Mouse (Mus musculus) liver, embryonic 14.5 days (tissue): ENCODE results near the gene Slc25a51. TPM values are rescaled to one million over a fixed set of nuclear protein-coding genes. Genes with fewer than 3 reads are reported as not detected.

ENCODE experiments used
- ATAC-seq: fragments of 200-750 bp; cut with Nextera tagmentation; 2 replicates; pipeline ENCODE4 v1.8.0; 2017; ENCODE audit warnings: moderate number of reproducible peaks, mild to moderate bottlenecking, moderate library complexity; ENCODE audit not compliant: insufficient read depth
- DNase-seq, 3 experiments: peaks; one replicate each; pipeline ENCODE4 v3.0.0-alpha.2; 2012 to 2013; ENCODE audit warnings: low read depth in 3 of 3, low spot score in 3 of 3
- H3K27ac ChIP-seq: fragments of 300-500 bp; sonication (generic); 2 replicates; pipeline ENCODE4 v1.5.1; 2014; ENCODE audit warnings: moderate library complexity, mild to moderate bottlenecking, control low read depth, inconsistent platforms
- H3K27me3 ChIP-seq: fragments of 300-500 bp; sonication (generic); 2 replicates; pipeline ENCODE4 v1.6.1; 2014; ENCODE audit warnings: mild to moderate bottlenecking, low read length, moderate library complexity; ENCODE audit not compliant: control insufficient read depth, insufficient read depth
- H3K36me3 ChIP-seq: fragments of 300-500 bp; sonication (generic); replicated peaks from 2 replicates; pipeline ENCODE4 v1.6.1; 2014; ENCODE audit warnings: low read depth; ENCODE audit not compliant: control insufficient read depth, insufficient read depth
- H3K4me1 ChIP-seq, 2 experiments: fragments of 200-500 bp in 1 of 2; fragments of 300-500 bp in 1 of 2; sonication (generic) in 1 of 2; replicated peaks; 2 replicates each; pipeline ENCODE4 v1.6.1; 2012 to 2014; ENCODE audit warnings: antibody characterized with exemption in 1 of 2, inconsistent platforms in 1 of 2, low read length in 1 of 2; ENCODE audit not compliant: control insufficient read depth in 2 of 2, insufficient read depth in 2 of 2
- H3K4me2 ChIP-seq: fragments of 300-500 bp; sonication (generic); 2 replicates; pipeline ENCODE4 v1.6.1; 2014; ENCODE audit warnings: low read depth, mild to moderate bottlenecking, control low read depth, moderate library complexity
- H3K4me3 ChIP-seq, 2 experiments: fragments of 200-500 bp in 1 of 2; fragments of 300-500 bp in 1 of 2; sonication (generic) in 1 of 2; 2 replicates each; pipeline ENCODE4 v1.5.1; 2012 to 2014; ENCODE audit warnings: low read depth in 2 of 2, low read length in 2 of 2, mild to moderate bottlenecking in 2 of 2, control low read depth in 1 of 2, inconsistent platforms in 1 of 2, moderate library complexity in 1 of 2; ENCODE audit not compliant: insufficient read depth in 1 of 2
- H3K9ac ChIP-seq: fragments of 300-500 bp; sonication (generic); replicated peaks from 2 replicates; pipeline ENCODE4 v1.6.1; 2014; ENCODE audit warnings: mild to moderate bottlenecking, control low read depth, moderate library complexity
- H3K9me3 ChIP-seq: fragments of 300-500 bp; sonication (generic); 2 replicates; pipeline ENCODE4 v1.6.1; 2016; ENCODE audit warnings: low read length, mixed read lengths; ENCODE audit not compliant: control insufficient read depth
- CTCF ChIP-seq: IDR thresholded peaks from 2 replicates; pipeline ENCODE4 v1.5.1; 2016; ENCODE audit warnings: antibody characterized with exemption, low read depth, control low read depth
- EP300 ChIP-seq: IDR thresholded peaks from 2 replicates; pipeline ENCODE4 v1.6.1; 2016; ENCODE audit warnings: antibody characterized with exemption, low read depth
- WGBS: fragments of 180-500 bp; shearing (Covaris S2); extraction: QIAGEN DNeasy Blood & Tissue Kit; methylation state at CpG from one replicate; pipeline ENCODE4 v1.1.7; 2014; ENCODE audit not compliant: insufficient replicate concordance; 5-methylcytosine and 5-hydroxymethylcytosine counted together
- polyA plus RNA-seq, 2 experiments: library from polyadenylated mRNA; depleted of rRNA in 1 of 2; stranded (reverse) in 1 of 2; unstranded in 1 of 2; fragments of >200 nt; fragmentation: Nextera tagmentation in 1 of 2; extraction: Ambion mirVana in 1 of 2; gene quantifications; 2 replicates each; pipeline versions ENCODE4 v1.2.1 to v1.2.3; 2012 to 2014

Slc25a51 gene
- polyA plus RNA-seq, 2 experiments = 53.4 to 65.5 TPM

- Histone ChIP-seq H3K4me2 (peak overlapping the region; percentile 98), H3K27ac (peak overlapping the region; percentile 100), H3K4me1 (peaks cover 26 to 38% of the 10 kb centered on the region in 2 experiments), H3K27me3 (peaks cover 10% of the 10 kb centered on the region), H3K9me3 (no peaks in the 10 kb centered on the region), H3K4me3 (peak overlapping the region; percentile 67 to 96), H3K9ac (peak overlapping the region; percentile 100), H3K36me3 (peaks cover 28% of the 10 kb centered on the region)
- ATAC-seq = no peak
- 1% methylated on average over 19 of the region's 19 CpGs for WGBS
- peak in 1 of 3 experiments; percentile 62 for DNase-seq
- TF ChIP-seq CTCF (no peak), EP300 (0 out of 2 replicates have a peak, but pooled peaks have one; percentile 6)
These were observed 747 bp downstream of the Slc25a51 start for GRCm38 (mm10) chr4:45407703-45408334.

GRCm38 (mm10) chr4:45407001-45407702 lies 1.4 kb downstream of the Slc25a51 start:
- H3K4me1 ChIP-seq = peaks cover 33 to 45% of the 10 kb centered on the region in 2 experiments
- H3K9me3 ChIP-seq = no peaks in the 10 kb centered on the region
- peak overlapping the region; percentile 100 for H3K27ac ChIP-seq
- H3K36me3 ChIP-seq = peaks cover 34% of the 10 kb centered on the region
- ATAC-seq (peak; percentile 29), DNase-seq (peak; percentile 75 to 84 (median 80))
- H3K4me3 ChIP-seq = peak overlapping the region; percentile 68 to 96
- TF ChIP-seq EP300 (peak; percentile 86), CTCF (0 out of 2 replicates have a peak, but pooled peaks have one; percentile 14)
- peaks cover 9% of the 10 kb centered on the region for H3K27me3 ChIP-seq
- H3K9ac ChIP-seq = peak overlapping the region; percentile 100
- 13% methylated on average over 5 of the region's 5 CpGs for WGBS
- peak overlapping the region; percentile 98 for H3K4me2 ChIP-seq

- peaks cover 40% of the 10 kb centered on the region for H3K36me3 ChIP-seq
- DNase-seq = no peak
- H3K4me3 ChIP-seq = peak overlapping the region; percentile 64 to 96
- H3K9me3 ChIP-seq = no peaks in the 10 kb centered on the region
- peak overlapping the region; percentile 100 for H3K27ac ChIP-seq
- peaks cover 5% of the 10 kb centered on the region for H3K27me3 ChIP-seq
- TF ChIP-seq CTCF (no peak), EP300 (no peak)
- H3K4me2 ChIP-seq = peak overlapping the region; percentile 98
- ATAC-seq = no peak
- peak overlapping the region; percentile 100 for H3K9ac ChIP-seq
- 74% methylated on average over 7 of the region's 7 CpGs for WGBS
- peaks cover 33 to 48% of the 10 kb centered on the region in 2 experiments for H3K4me1 ChIP-seq
These were observed 2.2 kb downstream of the Slc25a51 start for GRCm38 (mm10) chr4:45406397-45406796.

- peak overlapping the region in 1 of 2 experiments; percentile 7; a peak in 3 of 4 replicates for H3K4me3 ChIP-seq
- H3K27me3 ChIP-seq = no peaks in the 10 kb centered on the region; the same call in 1 of the 2 replicates
- H3K27ac ChIP-seq = peak overlapping the region; percentile 60
- no peak for DNase-seq
- WGBS = 77% methylated on average over 7 of the region's 7 CpGs
- peak overlapping the region; percentile 37; the same call in 1 of the 2 replicates for H3K9ac ChIP-seq
- no peak for ATAC-seq
- TF ChIP-seq EP300 (no peak), CTCF (no peak)
- no peaks in the 10 kb centered on the region for H3K9me3 ChIP-seq
- peak overlapping the region; percentile 98 for H3K4me2 ChIP-seq
- H3K36me3 ChIP-seq = peaks cover 48% of the 10 kb centered on the region
- H3K4me1 ChIP-seq = peaks cover 33 to 48% of the 10 kb centered on the region in 2 experiments
These were observed 3.3 kb downstream of the Slc25a51 start for GRCm38 (mm10) chr4:45405315-45405714.

GRCm38 (mm10) chr4:45404086-45404485 lies 4.5 kb downstream of the Slc25a51 start:
- Histone ChIP-seq H3K27me3 (no peaks in the 10 kb centered on the region), H3K36me3 (peaks cover 61% of the 10 kb centered on the region), H3K9me3 (no peaks in the 10 kb centered on the region), H3K4me1 (peaks cover 33 to 46% of the 10 kb centered on the region in 2 experiments), H3K9ac (0 out of 2 replicates have a peak overlapping the region, but pooled peaks have one; percentile 7), H3K4me3 (peak overlapping the region; percentile 5 to 46; a peak in 3 of 4 replicates), H3K27ac (peak overlapping the region; percentile 94), H3K4me2 (peak overlapping the region; percentile 74)
- TF ChIP-seq EP300 (no peak), CTCF (no peak)
- 88% methylated on average over 7 of the region's 7 CpGs for WGBS
- DNase-seq (no peak), ATAC-seq (no peak)
